Mouse (Mus musculus): ENCODE measurements at regions not wholly inside any gene's neighbourhood (a gene's known extent, or its start where the extent isn't known, plus 50 kb on each side); places are given as distances from the start of the nearest gene placed in this dataset.

DNA sequence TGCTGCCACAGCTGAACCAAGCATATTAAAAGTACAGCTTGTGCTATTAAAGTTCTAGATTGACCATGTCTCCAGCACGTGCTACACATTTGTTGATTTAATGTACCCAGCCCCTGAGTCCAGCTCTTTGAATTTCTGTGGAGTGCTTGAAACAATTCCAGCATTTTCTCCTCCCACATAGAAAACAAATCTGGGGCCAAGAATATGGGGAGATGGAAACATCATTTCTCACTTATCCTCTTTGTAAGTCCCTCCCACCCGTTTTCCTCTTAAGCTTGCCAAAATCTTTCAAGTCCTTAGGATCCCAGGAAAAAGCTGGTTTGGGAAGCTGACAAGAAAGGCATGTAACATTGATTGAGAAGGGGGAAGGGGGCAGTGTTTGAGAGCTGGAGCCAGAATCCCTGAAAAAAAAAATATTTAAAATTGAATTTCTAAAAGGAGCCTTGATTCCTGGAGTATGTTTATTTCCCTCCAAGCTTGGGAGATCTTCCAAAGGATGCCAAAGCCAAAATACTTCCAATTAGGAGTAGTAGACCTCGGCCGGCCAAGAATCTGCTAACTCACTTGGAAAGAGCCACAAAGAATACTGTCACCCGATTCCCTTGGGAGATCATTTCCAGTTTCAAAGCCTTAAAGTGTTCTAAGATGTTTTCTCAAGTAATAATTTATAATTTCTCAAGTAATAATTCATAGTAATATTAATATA lies 78.4 kb upstream of the Agr3 start:
- TF ChIP-seq CTCF (IDR thresholded peaks at IDR 0.05; ENCODE audit: borderline replicate concordance, control insufficient read depth, extremely low read depth, insufficient read depth, low read length, poor library complexity) (no peak), POLR2A (IDR thresholded peaks at IDR 0.05; ENCODE audit: control insufficient read depth, extremely low read depth, insufficient read depth, low read length, poor library complexity) (no peak)
